Mouse (Mus musculus) hindbrain, embryonic 13.5 days (tissue): ENCODE measurements around the gene Alg5. TPM values are rescaled to one million over a fixed set of nuclear protein-coding genes. Genes with fewer than 3 reads are reported as not detected.

Experiments
- ATAC-seq: fragments of 200-750 bp; cut with Nextera tagmentation; 2 replicates; pipeline ENCODE4 v1.8.0; 2017; ENCODE audit warnings: moderate TSS enrichment; ENCODE audit not compliant: low FRiP score
- H3K27ac ChIP-seq: fragments of 300-500 bp; sonication (generic); 2 replicates; pipeline ENCODE4 v1.5.1; 2015; ENCODE audit warnings: inconsistent platforms, mild to moderate bottlenecking, moderate library complexity
- H3K27me3 ChIP-seq: fragments of 300-500 bp; sonication (generic); 2 replicates; pipeline ENCODE4 v1.6.1; 2015; ENCODE audit warnings: mild to moderate bottlenecking, inconsistent platforms
- H3K36me3 ChIP-seq: fragments of 300-500 bp; sonication (generic); 2 replicates; pipeline ENCODE4 v1.6.1; 2015; ENCODE audit warnings: mild to moderate bottlenecking, inconsistent platforms
- H3K4me1 ChIP-seq: fragments of 300-500 bp; sonication (generic); replicated peaks from 2 replicates; pipeline ENCODE4 v1.6.1; 2015; ENCODE audit warnings: inconsistent platforms
- H3K4me2 ChIP-seq: fragments of 300-500 bp; sonication (generic); 2 replicates; pipeline ENCODE4 v1.6.1; 2015; ENCODE audit warnings: inconsistent platforms, mild to moderate bottlenecking, moderate library complexity
- H3K4me3 ChIP-seq: fragments of 300-500 bp; sonication (generic); 2 replicates; pipeline ENCODE4 v1.5.1; 2015; ENCODE audit warnings: mild to moderate bottlenecking, inconsistent platforms
- H3K9ac ChIP-seq: fragments of 300-500 bp; sonication (generic); 2 replicates; pipeline ENCODE4 v1.6.1; 2015; ENCODE audit warnings: mild to moderate bottlenecking, inconsistent platforms
- H3K9me3 ChIP-seq: fragments of 300-500 bp; sonication (generic); 2 replicates; pipeline ENCODE4 v1.6.1; 2016; ENCODE audit warnings: inconsistent platforms
- WGBS: fragments of 180-500 bp; shearing (Covaris S2); methylation state at CpG from one replicate; pipeline ENCODE4 v1.1.7; 2015; 5-methylcytosine and 5-hydroxymethylcytosine counted together
- polyA plus RNA-seq: library from polyadenylated mRNA; unstranded; fragments of >200 nt; fragmentation: Nextera tagmentation; extraction: Ambion mirVana; gene quantifications from 2 replicates; pipeline ENCODE4 v1.2.1, GENCODE M21; 2015

Gene Alg5
- polyA plus RNA-seq, 1 experiment from 2014 or later: 48.0 TPM

GRCm38 (mm10) chr3:54773613-54774012 is 38.3 kb downstream of the Alg5 start:
- H3K4me1 ChIP-seq: no peaks in the 10 kb centered on the region
- H3K9ac ChIP-seq: no peak overlapping the region
- WGBS: 87% methylated on average over 6 of the region's 6 CpGs

DNA sequence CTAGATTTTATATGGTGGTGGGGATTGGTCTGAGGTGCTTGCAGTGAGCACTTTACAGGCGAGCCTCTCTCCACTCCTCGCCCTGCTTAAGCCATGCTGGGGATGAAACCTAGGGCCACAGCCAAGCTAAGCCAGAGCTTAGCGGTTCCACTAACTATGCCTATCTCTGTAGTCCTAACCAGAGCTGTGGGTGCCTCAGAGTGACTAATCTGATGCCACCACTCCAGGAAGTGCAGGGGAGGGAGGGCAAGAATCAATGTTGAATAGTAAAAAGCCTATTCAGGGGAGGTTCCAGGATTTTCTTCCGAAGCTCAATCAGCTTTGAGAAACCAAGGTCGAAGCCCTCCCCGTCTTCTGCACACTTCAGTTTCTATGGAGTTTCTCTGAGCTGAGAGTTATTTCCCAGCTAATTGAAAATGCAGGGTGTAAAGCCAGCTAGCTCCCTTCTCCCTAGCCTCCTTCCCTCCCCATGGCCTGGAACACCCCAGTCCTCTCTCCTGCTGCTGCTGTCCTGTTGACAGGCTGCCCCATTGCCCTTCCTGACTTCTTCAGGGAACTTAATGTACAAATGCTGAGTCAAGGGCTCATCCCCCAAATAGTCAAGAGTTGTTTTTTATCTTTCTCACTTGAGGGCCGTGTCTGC is 40.8 kb downstream of the Alg5 start:
- Histone ChIP-seq H3K36me3 (no peaks in the 10 kb centered on the region), H3K9me3 (no peaks in the 10 kb centered on the region), H3K27me3 (no peaks in the 10 kb centered on the region), H3K9ac (no peak overlapping the region), H3K27ac (no peak overlapping the region), H3K4me2 (no peak overlapping the region), H3K4me3 (no peak overlapping the region), H3K4me1 (no peaks in the 10 kb centered on the region)
- WGBS: 72% methylated on average over 7 of the region's 7 CpGs
- ATAC-seq: no peak

More at GRCm38 (mm10) chr3:54773613-54774012, 38.3 kb downstream of the Alg5 start:
- ATAC-seq: no peak
- H3K4me3 ChIP-seq: no peak overlapping the region
- H3K27ac ChIP-seq: no peak overlapping the region
- H3K9me3 ChIP-seq: no peaks in the 10 kb centered on the region
- no peak overlapping the region for H3K4me2 ChIP-seq
- no peaks in the 10 kb centered on the region for H3K27me3 ChIP-seq
- no peaks in the 10 kb centered on the region for H3K36me3 ChIP-seq

DNA sequence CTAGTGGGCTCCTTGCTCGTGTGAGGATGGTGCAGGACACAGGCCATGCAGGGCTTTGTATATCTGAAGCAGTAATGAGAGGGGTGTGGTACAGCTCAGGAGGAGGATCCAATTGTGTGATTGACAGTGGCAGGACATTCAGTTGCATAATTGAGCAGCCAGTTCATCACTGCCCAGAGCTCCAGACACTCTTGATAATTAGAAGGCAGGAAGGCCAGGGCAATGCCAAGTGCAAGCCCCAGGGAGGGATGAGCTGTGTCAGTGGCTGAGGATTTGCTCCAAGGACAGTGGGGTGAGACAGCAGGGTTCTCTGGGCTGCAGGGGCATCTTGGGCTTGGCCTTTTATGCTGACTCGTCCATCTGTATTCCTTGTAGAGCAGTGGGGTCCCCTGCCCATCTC is 55.3 kb downstream of the Alg5 start:
- peaks cover 3% of the 10 kb centered on the region for H3K36me3 ChIP-seq
- 60% methylated on average over 2 of the region's 2 CpGs for WGBS
- no peak overlapping the region for H3K27ac ChIP-seq
- no peak overlapping the region for H3K4me3 ChIP-seq
- no peaks in the 10 kb centered on the region for H3K4me1 ChIP-seq
- no peak overlapping the region for H3K9ac ChIP-seq
- ATAC-seq: no peak
- H3K4me2 ChIP-seq: no peak overlapping the region
- no peaks in the 10 kb centered on the region for H3K27me3 ChIP-seq
- H3K9me3 ChIP-seq: 0 out of 2 replicates have a peak, but pooled peaks cover 12% of the 10 kb centered on the region

DNA sequence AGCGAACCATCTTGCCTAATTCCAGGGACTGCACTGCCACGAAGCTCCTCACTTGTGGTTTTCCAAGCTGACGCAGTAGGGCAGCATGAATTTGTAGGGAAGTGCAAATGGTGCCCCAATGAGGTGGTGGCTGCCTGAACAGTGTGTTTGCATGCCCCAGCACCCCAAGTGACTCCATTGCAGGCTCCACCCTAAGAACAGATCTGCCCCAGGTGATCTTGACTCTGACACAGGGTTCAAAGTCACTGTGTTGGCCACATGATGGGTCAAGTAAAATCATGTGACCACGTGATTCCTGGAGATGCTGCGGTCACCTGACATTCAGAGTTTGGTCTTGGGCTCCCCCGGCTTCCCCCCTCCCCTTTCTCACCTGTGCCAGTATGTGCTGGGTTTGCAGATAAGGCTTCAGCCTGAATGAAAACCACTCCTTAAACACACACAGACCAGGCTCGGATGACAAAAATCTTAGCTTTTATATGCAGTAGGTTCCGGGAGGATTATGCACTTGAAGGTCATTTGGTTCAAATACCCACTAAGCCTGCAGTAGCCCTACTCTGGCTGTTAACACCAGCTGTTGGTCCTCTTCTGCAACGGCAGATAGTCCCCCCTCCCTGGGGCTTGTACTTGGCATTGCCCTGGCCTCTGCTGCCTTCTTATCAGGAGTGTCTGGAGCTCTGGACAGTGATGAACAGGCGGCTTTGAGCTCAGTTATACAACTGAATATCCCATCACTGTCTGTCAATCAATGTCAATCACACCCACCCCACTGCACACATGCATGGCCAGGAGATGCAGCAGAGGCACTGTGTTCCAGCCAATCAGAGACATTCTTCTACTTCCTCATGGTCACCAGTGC is 56.7 kb downstream of the Alg5 start:
- Histone ChIP-seq H3K4me2 (no peak overlapping the region), H3K27me3 (no peaks in the 10 kb centered on the region), H3K9me3 (0 out of 2 replicates have a peak, but pooled peaks cover 12% of the 10 kb centered on the region), H3K9ac (no peak overlapping the region), H3K27ac (no peak overlapping the region), H3K4me1 (peaks cover 2% of the 10 kb centered on the region), H3K4me3 (no peak overlapping the region), H3K36me3 (peaks cover 3% of the 10 kb centered on the region)
- 83% methylated on average over 10 of the region's 10 CpGs for WGBS
- ATAC-seq: 0 out of 2 replicates have a peak, but pooled peaks have one; percentile 31

- H3K4me3 ChIP-seq: no peak overlapping the region
- H3K27me3 ChIP-seq: no peaks in the 10 kb centered on the region
- H3K4me1 ChIP-seq: peaks cover 3% of the 10 kb centered on the region
- no peak overlapping the region for H3K27ac ChIP-seq
- no peak for ATAC-seq
- no peak overlapping the region for H3K4me2 ChIP-seq
- H3K36me3 ChIP-seq: peaks cover 3% of the 10 kb centered on the region
- 83% methylated on average over 6 of the region's 6 CpGs for WGBS
- H3K9me3 ChIP-seq: 0 out of 2 replicates have a peak, but pooled peaks cover 12% of the 10 kb centered on the region
- no peak overlapping the region for H3K9ac ChIP-seq
These were observed 58.4 kb downstream of the Alg5 start for GRCm38 (mm10) chr3:54793762-54794161.

- H3K4me2 ChIP-seq: no peak overlapping the region
- H3K4me1 ChIP-seq: peaks cover 3% of the 10 kb centered on the region
- no peak for ATAC-seq
- H3K4me3 ChIP-seq: no peak overlapping the region
- H3K9ac ChIP-seq: no peak overlapping the region
- 0 out of 2 replicates have a peak, but pooled peaks cover 12% of the 10 kb centered on the region for H3K9me3 ChIP-seq
- peaks cover 3% of the 10 kb centered on the region for H3K36me3 ChIP-seq
- H3K27me3 ChIP-seq: no peaks in the 10 kb centered on the region
- H3K27ac ChIP-seq: no peak overlapping the region
- WGBS: 95% methylated on average over 5 of the region's 5 CpGs
These were observed 60.0 kb downstream of the Alg5 start for GRCm38 (mm10) chr3:54795379-54795778.

GRCm38 (mm10) chr3:54795806-54796205 is 60.5 kb downstream of the Alg5 start:
- peaks cover 3% of the 10 kb centered on the region for H3K36me3 ChIP-seq
- H3K4me3 ChIP-seq: no peak overlapping the region
- ATAC-seq: no peak
- H3K4me1 ChIP-seq: peaks cover 3% of the 10 kb centered on the region
- no peak overlapping the region for H3K27ac ChIP-seq
- 97% methylated on average over 1 of the region's 1 CpGs for WGBS
- no peaks in the 10 kb centered on the region for H3K27me3 ChIP-seq
- no peak overlapping the region for H3K9ac ChIP-seq
- no peak overlapping the region for H3K4me2 ChIP-seq
- 0 out of 2 replicates have a peak, but pooled peaks cover 12% of the 10 kb centered on the region for H3K9me3 ChIP-seq

DNA sequence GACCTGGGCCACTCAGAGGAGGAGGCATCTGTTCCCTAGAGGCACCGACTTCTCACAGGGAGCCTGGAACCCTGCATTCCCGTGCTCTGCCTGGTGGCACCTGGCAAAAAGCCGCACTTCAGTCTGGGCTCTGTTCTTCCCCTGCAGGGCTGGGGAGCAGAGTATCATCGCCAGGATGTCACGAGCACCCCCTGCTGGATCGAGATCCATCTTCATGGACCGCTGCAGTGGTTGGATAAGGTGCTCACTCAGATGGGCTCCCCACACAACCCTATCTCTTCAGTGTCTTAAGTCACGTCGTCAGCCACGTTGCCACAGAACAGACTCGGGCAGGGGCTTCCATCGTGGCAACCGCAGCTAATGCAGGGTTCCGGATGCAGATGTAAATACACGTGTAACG is 61.9 kb downstream of the Alg5 start:
- Histone ChIP-seq H3K9me3 (0 out of 2 replicates have a peak, but pooled peaks cover 12% of the 10 kb centered on the region), H3K4me1 (peaks cover 3% of the 10 kb centered on the region), H3K4me3 (no peak overlapping the region), H3K27me3 (no peaks in the 10 kb centered on the region), H3K4me2 (no peak overlapping the region), H3K27ac (no peak overlapping the region), H3K36me3 (peaks cover 8% of the 10 kb centered on the region), H3K9ac (no peak overlapping the region)
- ATAC-seq: 0 out of 2 replicates have a peak, but pooled peaks have one; percentile 52
- WGBS: 37% methylated on average over 16 of the region's 16 CpGs

Other genes with a start within 250 kb of the Alg5 start
- 92.5 and 94.4 TPM in 2 replicates for gene Supt20, start 42.7 kb upstream of the Alg5 start, polyA plus RNA-seq
- 0.65 and 0.83 TPM in 2 replicates for gene Gm21958, start 21.2 kb upstream of the Alg5 start, polyA plus RNA-seq
- 74.1 and 80.1 TPM in 2 replicates for gene Exosc8, start 146 bp upstream of the Alg5 start, polyA plus RNA-seq
- gene Smad9, start 20.0 kb downstream of the Alg5 start, polyA plus RNA-seq: 0.31 and 0.48 TPM in 2 replicates
- gene Rfxap, start 72.3 kb downstream of the Alg5 start, polyA plus RNA-seq: 30.9 and 38.3 TPM in 2 replicates
- gene Sertm1, start 180.3 kb downstream of the Alg5 start, polyA plus RNA-seq: 0.80 and 1.4 TPM in 2 replicates